Mouse (Mus musculus): Measurements from ENCODE around the gene Rnf2. TPM values are rescaled to one million over a fixed set of nuclear protein-coding genes. Genes with fewer than 3 reads are reported as not detected.
"Not testable (repeated sequence)": the region's sequence is repeated elsewhere in the genome, so short reads cannot be mapped to it uniquely, and the experiment has no call there.

The Rnf2 gene
- polyA plus RNA-seq, 1 experiment, result 10.2 TPM

DNA sequence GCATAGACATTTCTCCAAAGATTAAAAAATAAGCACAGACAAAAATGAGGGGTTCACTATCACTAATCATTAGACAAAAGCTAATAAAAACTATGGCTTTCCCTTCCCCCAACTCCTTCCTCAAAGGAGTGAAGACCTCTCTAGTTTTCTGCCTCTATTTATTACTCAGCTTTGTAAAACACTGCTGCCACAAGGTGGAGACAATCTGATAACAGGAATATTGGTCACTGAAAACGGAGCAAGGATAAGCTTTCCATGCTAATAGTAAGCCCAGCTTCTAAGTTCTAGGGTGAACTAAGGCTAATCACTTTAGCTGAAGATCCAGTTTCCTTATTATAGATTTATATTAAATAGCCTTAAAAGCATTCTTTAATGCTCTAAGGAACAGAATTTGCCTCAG is 8.3 kb downstream of the Rnf2 start:
- Histone ChIP-seq H3K36me3 (replicated peaks; ENCODE audit: low read length) (peaks cover 7% of the 10 kb centered on the region), H3K9me3 (no peaks in the 10 kb centered on the region), H3K27me3 (replicated peaks) (no peaks in the 10 kb centered on the region), H3K4me1 (peaks cover 60% of the 10 kb centered on the region), H3K4me3 (replicated peaks) (no peak overlapping the region)
- TF ChIP-seq GATA1 (IDR thresholded peaks at IDR 0.05; ENCODE audit: borderline replicate concordance, low read length), result no peak
- no peak for TF ChIP-seq FLI1 (IDR thresholded peaks at IDR 0.05; ENCODE audit: low read length)

- Histone ChIP-seq H3K36me3 (replicated peaks; ENCODE audit: low read length) (peaks cover 10% of the 10 kb centered on the region), H3K27me3 (replicated peaks) (no peaks in the 10 kb centered on the region), H3K4me3 (replicated peaks) (no peak overlapping the region), H3K9me3 (no peaks in the 10 kb centered on the region), H3K4me1 (peaks cover 39% of the 10 kb centered on the region)
- TF ChIP-seq FLI1 (IDR thresholded peaks at IDR 0.05; ENCODE audit: low read length) (no peak), GATA1 (IDR thresholded peaks at IDR 0.05; ENCODE audit: borderline replicate concordance, low read length) (no peak)
Observed at GRCm38 (mm10) chr1:151489806-151490205, 10.9 kb downstream of the Rnf2 start.

GRCm38 (mm10) chr1:151484754-151485153 is 16.0 kb downstream of the Rnf2 start:
- H3K9me3 ChIP-seq, result no peaks in the 10 kb centered on the region
- H3K36me3 ChIP-seq (replicated peaks; ENCODE audit: low read length), result peaks cover 37% of the 10 kb centered on the region
- H3K27me3 ChIP-seq (replicated peaks), result no peaks in the 10 kb centered on the region
- H3K4me3 ChIP-seq (replicated peaks), result no peak overlapping the region
- peaks cover 23% of the 10 kb centered on the region for H3K4me1 ChIP-seq
- TF ChIP-seq FLI1 (IDR thresholded peaks at IDR 0.05; ENCODE audit: low read length) (no peak), GATA1 (IDR thresholded peaks at IDR 0.05; ENCODE audit: borderline replicate concordance, low read length) (no peak)

DNA sequence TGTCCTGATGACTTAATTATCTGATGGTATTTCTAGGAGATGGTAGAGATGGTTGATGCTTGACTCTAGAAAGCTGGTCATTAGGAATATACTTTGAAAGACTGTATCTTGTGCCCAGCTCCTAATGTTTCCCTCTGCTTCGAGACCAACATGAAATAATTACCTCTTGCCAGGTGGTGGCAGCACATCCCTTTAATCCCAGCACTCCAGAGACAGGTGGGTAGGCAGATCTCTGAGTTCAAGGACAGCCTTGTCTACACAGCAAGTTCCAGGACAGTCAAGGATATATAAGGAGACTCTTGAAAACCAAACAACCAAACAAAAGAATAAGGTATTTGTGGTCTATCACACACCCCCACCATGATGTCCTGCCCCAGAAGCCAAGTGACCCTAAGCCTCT is 17.2 kb downstream of the Rnf2 start:
- no peak overlapping the region for H3K4me3 ChIP-seq (replicated peaks)
- peaks cover 44% of the 10 kb centered on the region for H3K36me3 ChIP-seq (replicated peaks; ENCODE audit: low read length)
- H3K4me1 ChIP-seq, result peaks cover 22% of the 10 kb centered on the region
- no peaks in the 10 kb centered on the region for H3K27me3 ChIP-seq (replicated peaks)
- H3K9me3 ChIP-seq, result no peaks in the 10 kb centered on the region
- no peak for TF ChIP-seq GATA1 (IDR thresholded peaks at IDR 0.05; ENCODE audit: borderline replicate concordance, low read length)
- no peak for TF ChIP-seq FLI1 (IDR thresholded peaks at IDR 0.05; ENCODE audit: low read length)

DNA sequence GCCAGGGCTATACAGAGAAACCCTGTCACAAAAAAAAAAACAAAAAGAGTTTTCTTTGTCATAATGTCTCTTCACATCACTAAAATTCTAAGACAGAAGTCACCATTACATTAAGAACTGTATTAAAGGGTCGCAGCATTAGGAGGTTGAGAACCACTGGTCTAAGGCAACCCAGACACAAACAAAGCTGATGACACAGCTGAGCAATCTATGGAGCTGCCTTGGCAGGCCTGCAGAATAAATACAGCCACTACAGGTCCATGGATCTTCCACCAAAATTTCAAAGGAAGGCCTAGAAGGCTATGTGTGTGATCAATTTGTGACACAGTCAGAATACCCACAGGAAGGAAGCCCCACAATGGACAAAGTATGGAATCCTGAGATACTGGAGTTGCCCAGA is 18.3 kb downstream of the Rnf2 start:
- Histone ChIP-seq H3K27me3 (replicated peaks) (no peaks in the 10 kb centered on the region), H3K36me3 (replicated peaks; ENCODE audit: low read length) (peaks cover 49% of the 10 kb centered on the region), H3K4me1 (peaks cover 22% of the 10 kb centered on the region), H3K9me3 (no peaks in the 10 kb centered on the region), H3K4me3 (replicated peaks) (no peak overlapping the region)
- no peak for TF ChIP-seq FLI1 (IDR thresholded peaks at IDR 0.05; ENCODE audit: low read length)
- TF ChIP-seq GATA1 (IDR thresholded peaks at IDR 0.05; ENCODE audit: borderline replicate concordance, low read length), result no peak

- peaks cover 91% of the 10 kb centered on the region for H3K36me3 ChIP-seq (replicated peaks; ENCODE audit: low read length)
- not testable (repeated sequence) for H3K9me3 ChIP-seq; H3K27me3 ChIP-seq (replicated peaks); H3K4me3 ChIP-seq (replicated peaks); H3K4me1 ChIP-seq
Observed at GRCm38 (mm10) chr1:151472386-151472785, 28.4 kb downstream of the Rnf2 start.

DNA sequence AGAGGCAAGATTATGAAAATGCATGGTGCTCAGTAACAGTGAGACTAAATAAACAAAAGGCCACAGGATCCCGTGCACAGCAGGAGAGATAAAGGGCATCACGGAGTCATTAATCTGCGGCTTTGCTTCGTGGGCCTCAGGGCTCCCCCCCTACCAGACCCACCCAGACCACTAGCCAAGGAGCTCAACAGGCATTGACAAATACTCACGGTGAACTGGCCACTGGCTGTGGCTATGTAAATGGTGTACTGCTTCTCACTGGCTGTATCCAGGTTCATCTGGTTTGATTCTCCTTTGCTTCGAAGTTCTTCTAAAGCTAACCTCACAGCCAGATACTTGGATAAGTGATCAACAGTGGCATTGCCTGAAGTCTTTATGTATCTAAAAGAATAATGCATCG is 29.3 kb downstream of the Rnf2 start:
- Histone ChIP-seq H3K4me1 (no peaks in the 10 kb centered on the region), H3K4me3 (replicated peaks) (no peak overlapping the region), H3K36me3 (replicated peaks; ENCODE audit: low read length) (peaks cover 87% of the 10 kb centered on the region), H3K27me3 (replicated peaks) (no peaks in the 10 kb centered on the region), H3K9me3 (no peaks in the 10 kb centered on the region)
- TF ChIP-seq GATA1 (IDR thresholded peaks at IDR 0.05; ENCODE audit: borderline replicate concordance, low read length) (no peak), FLI1 (IDR thresholded peaks at IDR 0.05; ENCODE audit: low read length) (no peak)

- Histone ChIP-seq H3K4me1 (peaks cover 5% of the 10 kb centered on the region), H3K9me3 (no peaks in the 10 kb centered on the region), H3K4me3 (replicated peaks) (no peak overlapping the region), H3K36me3 (replicated peaks; ENCODE audit: low read length) (peaks cover 42% of the 10 kb centered on the region), H3K27me3 (replicated peaks) (no peaks in the 10 kb centered on the region)
- TF ChIP-seq FLI1 (IDR thresholded peaks at IDR 0.05; ENCODE audit: low read length) (no peak), GATA1 (IDR thresholded peaks at IDR 0.05; ENCODE audit: borderline replicate concordance, low read length) (no peak)
Observed at GRCm38 (mm10) chr1:151466571-151466970, 34.2 kb downstream of the Rnf2 start.

GRCm38 (mm10) chr1:151464914-151465313 is 35.8 kb downstream of the Rnf2 start:
- TF ChIP-seq GATA1 (IDR thresholded peaks at IDR 0.05; ENCODE audit: borderline replicate concordance, low read length), result no peak
- no peak for TF ChIP-seq FLI1 (IDR thresholded peaks at IDR 0.05; ENCODE audit: low read length)
- no peaks in the 10 kb centered on the region for H3K27me3 ChIP-seq (replicated peaks)
- H3K9me3 ChIP-seq, result no peaks in the 10 kb centered on the region

DNA sequence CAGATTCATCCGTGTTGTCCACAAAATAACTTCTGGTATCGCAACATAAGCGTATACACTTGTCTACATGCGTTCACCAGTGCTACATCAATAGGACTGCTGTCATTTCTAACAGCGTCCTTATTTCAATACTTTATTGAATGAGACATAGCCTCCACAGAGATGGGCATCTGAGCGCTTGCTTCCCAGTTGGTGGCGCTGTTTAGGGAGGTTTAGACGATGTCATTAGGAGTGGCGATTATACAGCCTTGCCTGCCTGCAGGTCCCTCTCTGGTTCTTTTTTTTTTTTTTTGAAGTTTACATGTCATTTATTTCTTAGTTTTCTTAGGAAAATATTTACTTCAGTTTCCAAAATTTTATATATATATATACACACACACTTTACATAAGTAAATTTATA is 39.5 kb downstream of the Rnf2 start:
- Histone ChIP-seq H3K27me3 (replicated peaks) (no peaks in the 10 kb centered on the region), H3K4me3 (replicated peaks) (no peak overlapping the region), H3K36me3 (replicated peaks; ENCODE audit: low read length) (peaks cover 47% of the 10 kb centered on the region), H3K9me3 (no peaks in the 10 kb centered on the region), H3K4me1 (peaks cover 16% of the 10 kb centered on the region)
- TF ChIP-seq GATA1 (IDR thresholded peaks at IDR 0.05; ENCODE audit: borderline replicate concordance, low read length) (no peak), FLI1 (IDR thresholded peaks at IDR 0.05; ENCODE audit: low read length) (no peak)

More at GRCm38 (mm10) chr1:151464914-151465313, 35.8 kb downstream of the Rnf2 start:
- Histone ChIP-seq H3K36me3 (replicated peaks; ENCODE audit: low read length) (peaks cover 37% of the 10 kb centered on the region), H3K4me3 (replicated peaks) (no peak overlapping the region), H3K4me1 (peaks cover 5% of the 10 kb centered on the region)

DNA sequence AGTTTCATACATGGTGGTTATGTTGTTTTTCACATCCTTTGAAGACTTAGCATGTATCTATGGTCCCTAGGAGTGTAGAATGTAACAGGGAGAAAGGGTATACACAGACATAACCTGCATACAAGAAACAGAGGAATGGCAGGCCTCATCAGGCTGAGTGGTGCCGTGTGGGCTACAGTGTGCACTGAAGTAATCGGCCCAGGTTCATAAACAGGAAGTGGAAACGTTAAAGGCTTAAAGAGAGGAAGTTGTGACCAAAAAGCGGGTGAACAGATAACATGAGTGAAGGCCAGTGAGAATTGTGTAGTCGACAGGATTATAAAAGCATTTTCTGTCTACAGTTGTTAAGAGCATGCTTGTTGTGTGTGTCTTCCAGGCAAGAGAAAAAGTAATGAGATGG is 43.7 kb downstream of the Rnf2 start:
- no peaks in the 10 kb centered on the region for H3K27me3 ChIP-seq (replicated peaks)
- peaks cover 12% of the 10 kb centered on the region for H3K4me1 ChIP-seq
- H3K4me3 ChIP-seq (replicated peaks), result no peak overlapping the region
- H3K9me3 ChIP-seq, result no peaks in the 10 kb centered on the region
- H3K36me3 ChIP-seq (replicated peaks; ENCODE audit: low read length), result peaks cover 77% of the 10 kb centered on the region
- TF ChIP-seq GATA1 (IDR thresholded peaks at IDR 0.05; ENCODE audit: borderline replicate concordance, low read length) (no peak), FLI1 (IDR thresholded peaks at IDR 0.05; ENCODE audit: low read length) (no peak)
